Mouse (Mus musculus) neural tube, postnatal 0 days (tissue): Measurements from ENCODE around the gene Defa26. TPM values are rescaled to one million over a fixed set of nuclear protein-coding genes. Genes with fewer than 3 reads are reported as not detected.

Experiments
- polyA plus RNA-seq: library from polyadenylated mRNA; unstranded; fragments of >200 nt; fragmentation: Nextera tagmentation; extraction: Ambion mirVana; gene quantifications from 2 replicates; pipeline ENCODE4 v1.2.1, GENCODE M21; 2015

Gene Defa26
- not detected in 2 replicates for polyA plus RNA-seq

DNA sequence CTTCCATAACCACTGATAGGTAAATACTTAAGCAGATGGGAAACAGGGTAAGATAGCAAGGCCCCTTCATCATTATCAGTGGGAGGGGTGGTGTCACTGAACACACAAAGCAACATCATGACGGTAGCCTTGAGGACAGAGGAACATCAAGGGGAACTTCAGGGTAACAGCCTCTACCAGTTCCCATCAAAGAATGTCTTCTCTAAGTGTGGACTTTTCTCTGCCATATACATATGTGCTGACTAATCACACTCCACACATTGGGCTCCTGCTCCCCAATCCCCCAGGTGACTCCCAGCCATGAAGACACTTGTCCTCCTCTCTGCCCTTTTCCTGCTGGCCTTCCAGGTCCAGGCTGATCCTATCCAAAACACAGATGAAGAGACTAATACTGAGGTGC lies at the start of gene Defa26:
Defa26 (plus strand) TSS at position 301 of the 400 bp plus-strand sequence.

DNA sequence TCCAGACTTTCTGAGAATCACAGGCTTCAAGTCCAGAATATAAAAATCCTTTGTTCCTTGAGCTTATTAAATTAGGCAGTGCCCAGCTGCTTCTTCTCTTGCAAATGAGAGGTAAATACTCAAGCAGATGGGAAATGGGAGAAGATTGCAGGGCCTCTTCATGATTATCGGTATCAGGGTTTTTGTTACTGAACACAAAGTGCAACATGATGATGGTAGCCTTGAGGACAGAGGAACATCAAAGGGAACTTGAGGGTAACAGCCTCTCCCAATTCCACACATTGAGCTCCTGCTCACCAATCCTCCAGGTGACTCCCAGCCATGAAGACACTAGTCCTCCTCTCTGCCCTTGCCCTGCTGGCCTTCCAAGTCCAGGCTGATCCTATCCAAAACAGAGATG lies 35.3 kb upstream of the Defa26 start, which contains the start of gene Defa28:
Defa28 (plus strand) TSS at position 301 of the 400 bp plus-strand sequence.

DNA sequence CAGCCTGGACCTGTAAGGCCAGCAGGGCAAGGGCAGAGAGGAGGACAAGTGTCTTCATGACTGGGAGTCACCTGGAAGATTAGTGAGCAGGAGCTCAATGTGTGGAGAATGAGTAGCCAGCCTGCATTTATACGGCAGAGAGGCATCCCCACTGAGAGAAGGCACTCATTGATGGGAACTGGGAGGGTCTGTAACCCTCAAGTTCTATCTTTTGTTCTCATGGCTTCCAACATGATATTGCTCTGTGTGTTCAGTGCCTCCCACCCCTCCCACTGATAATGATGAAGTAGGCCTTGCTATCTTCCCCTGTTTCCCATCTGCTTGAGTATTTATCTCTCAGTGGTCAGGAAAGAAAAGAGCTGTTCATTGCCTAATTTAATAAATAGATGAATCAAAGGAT lies 23.6 kb upstream of the Defa26 start, which contains the start of gene Gm7861:
Gm7861 (minus strand) TSS at position 101 of the 400 bp plus-strand sequence.

GRCm38 (mm10) chr8:21655480-21655879 lies 37.5 kb downstream of the Defa26 start, which contains the start of gene Defa17:
Gene Defa17, plus strand, starts transcription at chr8:21655780.

DNA sequence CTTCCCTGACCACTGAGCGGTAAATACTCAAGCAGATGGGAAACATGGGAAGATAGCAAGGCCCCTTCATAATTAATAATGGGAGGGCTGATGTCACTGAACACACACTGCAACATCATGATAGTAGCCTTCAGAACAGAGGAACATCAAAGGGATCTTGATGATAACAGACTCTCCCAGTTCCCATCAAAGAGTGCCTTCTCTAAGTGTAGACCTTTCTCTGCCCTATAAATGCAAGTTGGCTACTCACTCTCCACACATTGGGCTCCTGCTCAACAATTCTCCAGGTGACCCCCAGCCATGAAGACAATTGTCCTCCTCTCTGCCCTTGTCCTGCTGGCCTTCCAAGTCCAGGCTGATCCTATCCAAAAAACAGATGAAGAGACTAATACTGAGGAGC lies 47.5 kb downstream of the Defa26 start, which contains the start of gene Defa34:
Defa34 (plus strand) TSS at position 301 of the 400 bp plus-strand sequence.

Other genes starting within 250 kb of the Defa26 start
- gene Defa2, start 239.7 kb upstream of the Defa26 start, polyA plus RNA-seq = not detected in 2 replicates
- gene Defa33, start 226.4 kb upstream of the Defa26 start, polyA plus RNA-seq = not detected in 2 replicates
- gene Defa36, start 190.8 kb upstream of the Defa26 start, polyA plus RNA-seq = not detected in 2 replicates
- gene Gm7849, start 161.6 kb upstream of the Defa26 start, polyA plus RNA-seq = not detected in 2 replicates
- gene Defa20, start 108.9 kb upstream of the Defa26 start, polyA plus RNA-seq = not detected in 2 replicates
- gene Defa32, start 89.2 kb upstream of the Defa26 start, polyA plus RNA-seq = not detected in 2 replicates
- not detected in 2 replicates for gene Defa37, start 52.8 kb upstream of the Defa26 start, polyA plus RNA-seq
- not detected in 2 replicates for gene Defa28, start 35.2 kb upstream of the Defa26 start, polyA plus RNA-seq
- not detected in 2 replicates for gene Gm7861, start 23.7 kb upstream of the Defa26 start, polyA plus RNA-seq
- gene Defa17, start 37.6 kb downstream of the Defa26 start, polyA plus RNA-seq = not detected in 2 replicates
- gene Defa34, start 47.6 kb downstream of the Defa26 start, polyA plus RNA-seq = not detected in 2 replicates
- gene AY761184, start 85.5 kb downstream of the Defa26 start, polyA plus RNA-seq = not detected in 2 replicates
- not detected in 2 replicates for gene Defa24, start 116.3 kb downstream of the Defa26 start, polyA plus RNA-seq
- gene Defb50, start 205.4 kb downstream of the Defa26 start, polyA plus RNA-seq = not detected in 2 replicates
- not detected in 2 replicates for gene Defb2, start 221.7 kb downstream of the Defa26 start, polyA plus RNA-seq
- gene Defb10, start 240.7 kb downstream of the Defa26 start, polyA plus RNA-seq = not detected in 2 replicates